Mouse (Mus musculus) limb, embryonic 15.5 days (tissue): ENCODE data around the gene Clk2. TPM values are rescaled to one million over a fixed set of nuclear protein-coding genes. Genes with fewer than 3 reads are reported as not detected.

Source experiments
- ATAC-seq: fragments of 200-750 bp; cut with Nextera tagmentation; 2 replicates; pipeline ENCODE4 v1.8.0; 2017; ENCODE audit warnings: low read depth, moderate TSS enrichment; ENCODE audit not compliant: insufficient number of reproducible peaks, low FRiP score, low TSS enrichment
- H3K27ac ChIP-seq: fragments of 300-500 bp; sonication (generic); 2 replicates; pipeline ENCODE4 v1.5.1; 2015; ENCODE audit warnings: moderate library complexity, mild to moderate bottlenecking, inconsistent platforms
- H3K27me3 ChIP-seq: fragments of 300-500 bp; sonication (generic); 2 replicates; pipeline ENCODE4 v1.6.1; 2015; ENCODE audit warnings: inconsistent platforms
- H3K36me3 ChIP-seq: fragments of 300-500 bp; sonication (generic); 2 replicates; pipeline ENCODE4 v1.6.1; 2015; ENCODE audit warnings: inconsistent platforms
- H3K4me1 ChIP-seq: fragments of 300-500 bp; sonication (generic); 2 replicates; pipeline ENCODE4 v1.6.1; 2015; ENCODE audit warnings: inconsistent platforms
- H3K4me2 ChIP-seq: fragments of 300-500 bp; sonication (generic); 2 replicates; pipeline ENCODE4 v1.6.1; 2015; ENCODE audit warnings: mild to moderate bottlenecking, inconsistent platforms
- H3K4me3 ChIP-seq: fragments of 300-500 bp; sonication (generic); 2 replicates; pipeline ENCODE4 v1.5.1; 2015; ENCODE audit warnings: mild to moderate bottlenecking, inconsistent platforms
- H3K9ac ChIP-seq: fragments of 300-500 bp; sonication (generic); 2 replicates; pipeline ENCODE4 v1.6.1; 2015; ENCODE audit warnings: inconsistent platforms
- H3K9me3 ChIP-seq: fragments of 300-500 bp; sonication (generic); 2 replicates; pipeline ENCODE4 v1.6.1; 2016; ENCODE audit warnings: inconsistent platforms
- whole genome bisulfite sequencing: fragments of 180-500 bp; shearing (Covaris S2); methylation state at CpG from one replicate; pipeline ENCODE4 v1.1.7; 2015; 5-methylcytosine and 5-hydroxymethylcytosine counted together
- polyA plus RNA-seq: library from polyadenylated mRNA; unstranded; fragments of >200 nt; fragmentation: Nextera tagmentation; extraction: Ambion mirVana; gene quantifications from 2 replicates; pipeline ENCODE4 v1.2.1, GENCODE M21; 2015

Gene Clk2
- polyA plus RNA-seq, result 23.9 and 25.0 TPM in 2 replicates

DNA sequence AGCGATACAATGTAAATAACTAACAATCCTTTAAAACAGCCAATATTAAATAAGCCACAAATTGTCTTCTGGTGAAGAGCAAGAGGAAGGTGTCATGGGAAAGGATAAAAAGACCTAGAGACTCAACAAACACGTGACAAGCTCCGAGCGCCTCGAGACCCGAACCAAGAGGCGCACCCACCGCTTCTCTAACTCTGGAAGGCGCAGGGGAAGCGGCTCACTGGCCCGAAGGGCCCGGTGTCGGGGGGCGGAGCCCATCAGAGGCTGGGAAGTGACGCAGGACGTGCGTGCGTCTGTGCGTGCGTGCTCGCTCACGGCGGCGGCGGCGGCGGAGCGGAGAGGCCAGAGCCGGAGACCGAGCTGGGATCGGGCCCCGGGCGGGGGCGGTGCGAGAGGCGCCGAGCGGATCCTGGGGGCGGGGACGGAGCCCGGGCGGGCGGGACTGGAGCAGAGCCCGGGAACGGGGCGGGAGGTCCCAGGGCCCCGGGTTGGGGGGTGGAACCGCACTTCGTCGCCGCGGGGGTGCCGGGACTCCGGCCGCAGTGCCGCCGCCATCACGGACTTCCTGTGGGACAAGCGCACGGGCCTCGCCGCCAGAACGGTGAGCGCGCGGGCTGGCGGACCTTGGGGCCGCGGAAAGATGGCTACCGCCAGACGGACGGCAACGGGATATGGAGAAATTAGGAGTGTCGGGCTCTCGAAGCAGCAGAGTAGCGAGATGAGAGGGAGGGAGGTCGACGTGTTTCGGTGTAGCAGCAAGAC, at the start of gene Clk2:
Gene Clk2 (plus strand): TSS at position 290 of the 762 bp plus-strand sequence.
- ATAC-seq, result peak; percentile 92
- Histone ChIP-seq H3K27ac (peak within 1 kb of the TSS; percentile 98), H3K4me2 (peak within 1 kb of the TSS; percentile 66), H3K4me1 (peaks cover 29% of the 10 kb centered on the region), H3K27me3 (peaks cover 3% of the 10 kb centered on the region), H3K4me3 (peak within 1 kb of the TSS; percentile 89), H3K9ac (peak within 1 kb of the TSS; percentile 89), H3K36me3 (peaks cover 33% of the 10 kb centered on the region), H3K9me3 (no peaks in the 10 kb centered on the region)
- WGBS, result under 1% methylated on average over 75 of the region's 79 CpGs

GRCm38 (mm10) chr3:89115522-89115921, 49.1 kb upstream of the Clk2 start:
- H3K9ac ChIP-seq, result no peak overlapping the region
- H3K27me3 ChIP-seq, result no peaks in the 10 kb centered on the region
- no peak overlapping the region for H3K4me3 ChIP-seq
- no peak overlapping the region for H3K27ac ChIP-seq
- H3K9me3 ChIP-seq, result no peaks in the 10 kb centered on the region
- no peaks in the 10 kb centered on the region for H3K36me3 ChIP-seq
- no peaks in the 10 kb centered on the region for H3K4me1 ChIP-seq
- no peak for ATAC-seq
- 3% methylated on average over 2 of the region's 2 CpGs for WGBS
- H3K4me2 ChIP-seq, result no peak overlapping the region

GRCm38 (mm10) chr3:89123313-89123712, 41.3 kb upstream of the Clk2 start:
- WGBS, result 82% methylated on average over 2 of the region's 2 CpGs
- no peak overlapping the region for H3K27ac ChIP-seq

DNA sequence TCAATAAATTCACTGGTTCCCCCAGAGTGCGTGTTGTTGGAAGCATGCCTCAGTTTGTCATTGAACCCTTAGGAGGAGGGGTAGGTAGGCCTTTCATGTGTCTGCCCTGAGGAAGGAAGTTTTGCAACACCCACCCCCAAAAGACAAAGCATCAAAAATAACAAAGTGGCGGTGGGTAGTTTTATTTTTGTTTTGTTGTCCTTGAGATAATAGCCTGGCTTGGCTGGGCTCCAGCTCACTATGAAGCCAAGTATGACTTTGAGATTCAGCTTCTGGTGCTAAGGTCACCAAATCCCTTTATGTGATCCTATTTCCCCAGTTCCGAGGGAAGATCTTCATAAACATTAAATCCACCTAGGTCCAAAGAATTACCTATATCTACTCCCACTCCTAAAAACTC, 40.4 kb upstream of the Clk2 start:
- 77% methylated on average over 3 of the region's 3 CpGs for WGBS
- no peak for ATAC-seq
- no peaks in the 10 kb centered on the region for H3K4me1 ChIP-seq
- no peaks in the 10 kb centered on the region for H3K9me3 ChIP-seq
- H3K27ac ChIP-seq, result no peak overlapping the region
- no peak overlapping the region for H3K4me3 ChIP-seq
- no peaks in the 10 kb centered on the region for H3K27me3 ChIP-seq
- H3K9ac ChIP-seq, result no peak overlapping the region
- H3K4me2 ChIP-seq, result no peak overlapping the region
- H3K36me3 ChIP-seq, result no peaks in the 10 kb centered on the region

More at GRCm38 (mm10) chr3:89123313-89123712, 41.3 kb upstream of the Clk2 start:
- no peak for ATAC-seq
- Histone ChIP-seq H3K27me3 (no peaks in the 10 kb centered on the region), H3K9me3 (no peaks in the 10 kb centered on the region), H3K4me3 (no peak overlapping the region), H3K36me3 (no peaks in the 10 kb centered on the region), H3K4me1 (no peaks in the 10 kb centered on the region), H3K4me2 (no peak overlapping the region), H3K9ac (no peak overlapping the region)

DNA sequence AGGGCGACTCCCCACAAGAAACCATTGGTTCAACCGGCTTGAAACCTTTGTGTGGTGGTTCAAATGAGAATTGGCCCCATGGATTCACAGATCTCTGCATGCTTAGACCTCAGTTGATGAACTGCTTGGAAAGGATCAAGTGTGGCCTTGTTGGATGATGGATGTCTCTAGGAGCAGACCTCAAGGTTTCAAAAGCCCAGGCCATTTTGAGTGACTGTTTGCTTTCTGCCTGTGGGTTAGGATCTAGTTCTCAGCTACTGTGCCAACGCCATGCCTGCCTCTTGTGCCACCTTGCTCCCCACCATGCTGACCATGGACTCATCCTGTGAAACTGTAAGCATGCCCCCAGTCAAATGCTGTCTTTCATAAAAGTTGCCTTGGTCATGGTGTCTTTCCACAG, 38.6 kb upstream of the Clk2 start:
- Histone ChIP-seq H3K27me3 (no peaks in the 10 kb centered on the region), H3K4me2 (no peak overlapping the region), H3K36me3 (no peaks in the 10 kb centered on the region), H3K27ac (no peak overlapping the region), H3K4me1 (no peaks in the 10 kb centered on the region), H3K4me3 (no peak overlapping the region), H3K9me3 (no peaks in the 10 kb centered on the region), H3K9ac (no peak overlapping the region)
- WGBS, result 94% methylated on average over 3 of the region's 3 CpGs
- no peak for ATAC-seq

GRCm38 (mm10) chr3:89129908-89130307, 34.7 kb upstream of the Clk2 start:
- Histone ChIP-seq H3K9me3 (no peaks in the 10 kb centered on the region), H3K27ac (no peak overlapping the region)
- 82% methylated on average over 3 of the region's 3 CpGs for WGBS

GRCm38 (mm10) chr3:89131816-89132215, 32.8 kb upstream of the Clk2 start:
- Histone ChIP-seq H3K4me1 (peaks cover 5% of the 10 kb centered on the region), H3K27ac (no peak overlapping the region), H3K9me3 (no peaks in the 10 kb centered on the region), H3K36me3 (no peaks in the 10 kb centered on the region), H3K27me3 (peaks cover 13% of the 10 kb centered on the region; the same call in 1 of the 2 replicates), H3K4me3 (no peak overlapping the region), H3K9ac (no peak overlapping the region), H3K4me2 (peak overlapping the region; percentile 64; the same call in 1 of the 2 replicates)
- WGBS, result 39% methylated on average over 4 of the region's 4 CpGs
- ATAC-seq, result no peak

More at GRCm38 (mm10) chr3:89129908-89130307, 34.7 kb upstream of the Clk2 start:
- no peak for ATAC-seq
- Histone ChIP-seq H3K27me3 (peaks cover 13% of the 10 kb centered on the region; the same call in 1 of the 2 replicates), H3K4me2 (no peak overlapping the region), H3K36me3 (no peaks in the 10 kb centered on the region), H3K4me1 (peaks cover 5% of the 10 kb centered on the region), H3K9ac (no peak overlapping the region), H3K4me3 (no peak overlapping the region)

DNA sequence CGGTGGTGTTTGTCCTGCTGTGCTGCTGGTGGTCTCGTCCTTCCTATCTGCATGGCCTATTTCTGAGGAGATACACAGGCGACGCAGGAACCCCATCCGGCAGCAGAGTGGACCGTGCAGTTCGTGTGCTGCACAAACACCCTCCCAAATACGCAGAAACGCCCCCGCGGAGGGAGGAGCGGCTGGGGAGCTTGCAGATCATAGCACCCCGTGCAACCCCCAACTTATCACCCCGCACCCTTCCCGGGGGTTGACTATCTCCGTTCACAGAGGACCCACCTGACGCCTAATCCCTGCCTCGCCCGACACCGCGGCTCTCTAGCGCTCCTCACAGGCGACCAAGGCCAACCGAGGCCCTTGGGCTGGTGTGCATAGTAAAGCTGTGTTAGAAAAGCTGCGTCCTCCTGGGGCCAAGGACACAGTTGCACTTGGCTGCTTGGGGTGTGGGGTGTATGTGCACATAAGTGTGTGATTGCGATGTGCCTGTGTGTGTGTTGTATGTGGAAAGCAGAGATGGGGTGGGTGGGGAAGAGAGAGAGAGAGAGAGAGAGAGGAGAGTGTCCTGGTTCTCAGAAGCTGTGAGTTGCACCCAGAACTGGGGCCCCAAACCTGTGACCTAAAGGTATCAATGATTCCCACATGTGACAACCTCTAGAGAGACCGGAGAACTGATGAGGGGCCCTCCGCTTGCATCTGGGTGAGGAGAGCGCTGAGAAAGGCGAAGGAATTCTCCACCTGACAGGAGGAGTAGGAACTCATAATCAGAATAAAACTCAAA, 32.1 kb upstream of the Clk2 start:
- ATAC-seq, result 0 out of 2 replicates have a peak, but pooled peaks have one; percentile 30
- peak overlapping the region; percentile 64 for H3K4me2 ChIP-seq
- no peaks in the 10 kb centered on the region for H3K9me3 ChIP-seq
- WGBS, result 15% methylated on average over 30 of the region's 30 CpGs
- H3K4me3 ChIP-seq, result peak overlapping the region; percentile 35
- H3K9ac ChIP-seq, result no peak overlapping the region
- no peak overlapping the region for H3K27ac ChIP-seq
- H3K4me1 ChIP-seq, result peaks cover 5% of the 10 kb centered on the region
- peaks cover 13% of the 10 kb centered on the region; the same call in 1 of the 2 replicates for H3K27me3 ChIP-seq
- H3K36me3 ChIP-seq, result no peaks in the 10 kb centered on the region

GRCm38 (mm10) chr3:89133063-89133450, 31.5 kb upstream of the Clk2 start:
- Histone ChIP-seq H3K4me2 (no peak overlapping the region), H3K4me3 (no peak overlapping the region), H3K27ac (no peak overlapping the region), H3K9ac (no peak overlapping the region), H3K9me3 (no peaks in the 10 kb centered on the region), H3K4me1 (peaks cover 5% of the 10 kb centered on the region), H3K27me3 (peaks cover 13% of the 10 kb centered on the region; the same call in 1 of the 2 replicates), H3K36me3 (no peaks in the 10 kb centered on the region)
- ATAC-seq, result no peak
- WGBS, result 77% methylated on average over 7 of the region's 7 CpGs

DNA sequence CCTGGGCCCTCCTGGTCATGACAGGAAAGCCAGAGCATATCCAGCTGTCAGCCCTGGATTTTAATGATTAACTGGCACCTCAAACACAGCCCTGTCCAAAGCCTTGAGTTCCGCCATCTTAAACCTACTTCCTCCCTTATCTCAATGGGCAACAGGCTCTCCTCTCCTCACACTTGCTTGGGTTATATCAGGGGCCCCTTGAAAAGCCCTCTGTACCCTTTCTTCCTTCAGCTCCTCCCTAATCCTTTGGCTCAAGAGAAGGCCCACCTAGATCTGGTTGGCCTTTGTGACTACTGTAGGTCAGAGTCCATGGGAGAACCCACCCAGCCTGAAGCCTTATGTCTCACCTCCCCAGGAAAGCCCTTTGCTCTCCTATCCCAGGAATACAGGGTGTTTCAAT, 30.8 kb upstream of the Clk2 start:
- Histone ChIP-seq H3K9me3 (no peaks in the 10 kb centered on the region), H3K27ac (no peak overlapping the region), H3K4me3 (no peak overlapping the region), H3K9ac (no peak overlapping the region), H3K4me1 (peaks cover 5% of the 10 kb centered on the region), H3K27me3 (peaks cover 13% of the 10 kb centered on the region; the same call in 1 of the 2 replicates), H3K4me2 (no peak overlapping the region), H3K36me3 (no peaks in the 10 kb centered on the region)
- no peak for ATAC-seq
- WGBS, result 86% methylated on average over 1 of the region's 1 CpGs

- H3K27ac ChIP-seq, result no peak within 1 kb of the TSS
- peaks cover 13% of the 10 kb centered on the region; the same call in 1 of the 2 replicates for H3K27me3 ChIP-seq
- H3K9ac ChIP-seq, result no peak within 1 kb of the TSS
- peaks cover 5% of the 10 kb centered on the region for H3K4me1 ChIP-seq
- whole genome bisulfite sequencing, result 56% methylated on average over 3 of the region's 3 CpGs
- H3K4me3 ChIP-seq, result no peak within 1 kb of the TSS
- H3K4me2 ChIP-seq, result no peak within 1 kb of the TSS
- no peak for ATAC-seq
- H3K9me3 ChIP-seq, result no peaks in the 10 kb centered on the region
- H3K36me3 ChIP-seq, result no peaks in the 10 kb centered on the region
Observed at GRCm38 (mm10) chr3:89135958-89136357, 28.6 kb upstream of the Clk2 start, which contains the start of gene Pklr. TSS of gene Pklr (plus strand) at chr3:89136142.

GRCm38 (mm10) chr3:89136365-89136764, 28.2 kb upstream of the Clk2 start:
- no peak overlapping the region for H3K4me3 ChIP-seq
- H3K36me3 ChIP-seq, result no peaks in the 10 kb centered on the region
- ATAC-seq, result no peak
- H3K9me3 ChIP-seq, result no peaks in the 10 kb centered on the region
- no peak overlapping the region for H3K9ac ChIP-seq
- 44% methylated on average over 9 of the region's 9 CpGs for WGBS
- no peak overlapping the region for H3K27ac ChIP-seq
- peaks cover 13% of the 10 kb centered on the region; the same call in 1 of the 2 replicates for H3K27me3 ChIP-seq
- no peak overlapping the region for H3K4me2 ChIP-seq
- H3K4me1 ChIP-seq, result peaks cover 5% of the 10 kb centered on the region
